Mouse (Mus musculus) heart, embryonic 11.5 days (tissue): Measurements from ENCODE around the gene Cryl1. TPM values are rescaled to one million over a fixed set of nuclear protein-coding genes. Genes with fewer than 3 reads are reported as not detected.

Source experiments
- polyA plus RNA-seq: library from polyadenylated mRNA; unstranded; fragments of >200 nt; fragmentation: Nextera tagmentation; extraction: Ambion mirVana; gene quantifications from 2 replicates; pipeline ENCODE4 v1.2.1, GENCODE M21; 2014

Cryl1 gene
- polyA plus RNA-seq, 1 experiment from 2014 or later: 11.9 TPM

Other genes starting within 250 kb of the Cryl1 start
- gene Ift88, start 25.5 kb upstream of the Cryl1 start, polyA plus RNA-seq: 4.8 and 8.6 TPM in 2 replicates
- 0.45 and 0.49 TPM in 2 replicates for gene Il17d, start 126.2 kb upstream of the Cryl1 start, polyA plus RNA-seq
- gene Eef1akmt1, start 173.1 kb upstream of the Cryl1 start, polyA plus RNA-seq: 61.2 and 71.6 TPM in 2 replicates